Mouse (Mus musculus) c-Kit-positive CD71-negative TER-119-negative erythroid progenitor cells, embryonic 14.5 days (primary cell): ENCODE data around the gene Tmpo.

ENCODE experiments used
- DNase-seq: peaks from one replicate; pipeline ENCODE4 v3.0.0-alpha.2; 2013; ENCODE audit warnings: low read depth

Tmpo gene

GRCm38 (mm10) chr10:91109841-91110240 lies 71.3 kb downstream of the Tmpo start:
- no peak for DNase-seq

- no peak for DNase-seq
Observed at GRCm38 (mm10) chr10:91105981-91106380, 75.1 kb downstream of the Tmpo start.

- DNase-seq, result no peak
Observed at GRCm38 (mm10) chr10:91102799-91103590, 78.1 kb downstream of the Tmpo start.

- no peak for DNase-seq
Observed at GRCm38 (mm10) chr10:91101936-91102335, 79.2 kb downstream of the Tmpo start.

GRCm38 (mm10) chr10:91100101-91100500 lies 81.0 kb downstream of the Tmpo start:
- DNase-seq, result no peak

- no peak for DNase-seq
Observed at GRCm38 (mm10) chr10:91098056-91098455, 83.1 kb downstream of the Tmpo start.
